Mouse (Mus musculus): ENCODE data around the gene Mapk10.

The Mapk10 gene

GRCm38 (mm10) chr5:103164022-103164421 is 47.1 kb downstream of the Mapk10 start:
- no peak for DNase-seq (ENCODE audit: low read depth, low spot score)

GRCm38 (mm10) chr5:103161574-103161973 is 49.6 kb downstream of the Mapk10 start:
- DNase-seq (ENCODE audit: low read depth, low spot score) = no peak

- DNase-seq (ENCODE audit: low read depth, low spot score) = peak; percentile 5
These were observed 50.0 kb downstream of the Mapk10 start for GRCm38 (mm10) chr5:103161196-103161540.

GRCm38 (mm10) chr5:103160314-103161195 is 50.6 kb downstream of the Mapk10 start:
- no peak for DNase-seq (ENCODE audit: low read depth, low spot score)

GRCm38 (mm10) chr5:103140935-103141334 is 70.2 kb downstream of the Mapk10 start:
- no peak for DNase-seq (ENCODE audit: low read depth, low spot score)

- DNase-seq (ENCODE audit: low read depth, low spot score) = no peak
These were observed 76.3 kb downstream of the Mapk10 start for GRCm38 (mm10) chr5:103134839-103135238.

GRCm38 (mm10) chr5:103133626-103134025 is 77.5 kb downstream of the Mapk10 start:
- no peak for DNase-seq (ENCODE audit: low read depth, low spot score)

GRCm38 (mm10) chr5:103132814-103133213 is 78.3 kb downstream of the Mapk10 start:
- DNase-seq (ENCODE audit: low read depth, low spot score) = peak; percentile 42

- DNase-seq (ENCODE audit: low read depth, low spot score) = no peak
These were observed 91.5 kb downstream of the Mapk10 start for GRCm38 (mm10) chr5:103119618-103120017.

- DNase-seq (ENCODE audit: low read depth, low spot score) = no peak
These were observed 95.6 kb downstream of the Mapk10 start for GRCm38 (mm10) chr5:103115571-103115970.

GRCm38 (mm10) chr5:103112471-103112870 is 98.7 kb downstream of the Mapk10 start:
- no peak for DNase-seq (ENCODE audit: low read depth, low spot score)

GRCm38 (mm10) chr5:103109409-103109808 is 101.7 kb downstream of the Mapk10 start:
- no peak for DNase-seq (ENCODE audit: low read depth, low spot score)

GRCm38 (mm10) chr5:103105441-103106414 is 105.4 kb downstream of the Mapk10 start:
- no peak for DNase-seq (ENCODE audit: low read depth, low spot score)

- no peak for DNase-seq (ENCODE audit: low read depth, low spot score)
These were observed 107.1 kb downstream of the Mapk10 start for GRCm38 (mm10) chr5:103104082-103104481.

- no peak for DNase-seq (ENCODE audit: low read depth, low spot score)
These were observed 108.2 kb downstream of the Mapk10 start for GRCm38 (mm10) chr5:103102876-103103393.

- no peak for DNase-seq (ENCODE audit: low read depth, low spot score)
These were observed 109.0 kb downstream of the Mapk10 start for GRCm38 (mm10) chr5:103102176-103102575.

- no peak for DNase-seq (ENCODE audit: low read depth, low spot score)
These were observed 117.0 kb downstream of the Mapk10 start for GRCm38 (mm10) chr5:103094166-103094565.

GRCm38 (mm10) chr5:103085844-103086243 is 125.3 kb downstream of the Mapk10 start:
- DNase-seq (ENCODE audit: low read depth, low spot score) = no peak

- no peak for DNase-seq (ENCODE audit: low read depth, low spot score)
These were observed 135.7 kb downstream of the Mapk10 start for GRCm38 (mm10) chr5:103075451-103075850.

GRCm38 (mm10) chr5:103072200-103072825 is 138.8 kb downstream of the Mapk10 start:
- no peak for DNase-seq (ENCODE audit: low read depth, low spot score)

- no peak for DNase-seq (ENCODE audit: low read depth, low spot score)
These were observed 140.0 kb downstream of the Mapk10 start for GRCm38 (mm10) chr5:103071006-103071612.
